Mouse (Mus musculus): Measurements from ENCODE around the gene Agps.

The Agps gene

GRCm38 (mm10) chr2:75828931-75829610 lies 2.9 kb upstream of the Agps start:
- DNase-seq (ENCODE audit: low spot score): peak; percentile 20

DNA sequence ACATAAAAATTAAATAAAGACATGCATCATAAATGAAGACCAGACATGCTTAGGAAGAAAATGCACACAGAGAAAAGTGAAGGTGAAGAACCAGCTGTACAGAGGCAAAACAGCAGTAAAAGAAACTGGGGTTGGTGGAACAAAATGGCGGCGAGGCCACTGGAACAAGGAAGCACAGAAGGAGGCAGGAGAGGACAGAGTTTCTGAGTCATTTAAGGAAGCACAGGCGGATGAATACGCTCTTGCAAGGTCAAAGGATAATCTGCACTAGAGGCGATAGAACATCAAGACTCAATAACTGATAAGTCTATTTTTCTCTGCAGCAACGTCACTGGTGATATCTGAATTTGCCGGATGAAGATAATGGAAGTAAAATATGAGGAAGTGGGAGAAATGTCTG lies 1.7 kb upstream of the Agps start:
- no peak for DNase-seq (ENCODE audit: low spot score)

DNA sequence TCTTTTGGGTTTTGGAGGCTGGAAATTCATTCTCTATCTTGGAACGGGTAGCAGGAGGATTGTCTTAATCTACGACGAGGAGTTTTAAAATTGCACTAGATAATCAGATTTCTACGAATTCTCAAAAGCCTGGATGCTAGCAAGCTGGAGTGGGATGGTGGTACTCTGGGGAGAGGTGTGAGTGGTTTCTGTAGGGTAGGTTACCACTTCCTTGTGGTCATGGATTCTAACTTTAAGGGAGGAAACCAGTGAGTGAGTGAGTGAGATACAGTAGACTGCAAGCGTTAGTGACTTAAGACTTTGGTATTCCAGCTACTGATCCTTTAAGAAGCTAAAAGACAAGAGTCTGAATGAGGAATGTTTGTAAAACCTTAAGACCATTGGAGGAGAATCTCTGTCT lies 804 bp downstream of the Agps start:
- no peak for DNase-seq (ENCODE audit: low spot score)

- no peak for DNase-seq (ENCODE audit: low spot score)
Observed at GRCm38 (mm10) chr2:75834492-75834891, 2.5 kb downstream of the Agps start.

DNA sequence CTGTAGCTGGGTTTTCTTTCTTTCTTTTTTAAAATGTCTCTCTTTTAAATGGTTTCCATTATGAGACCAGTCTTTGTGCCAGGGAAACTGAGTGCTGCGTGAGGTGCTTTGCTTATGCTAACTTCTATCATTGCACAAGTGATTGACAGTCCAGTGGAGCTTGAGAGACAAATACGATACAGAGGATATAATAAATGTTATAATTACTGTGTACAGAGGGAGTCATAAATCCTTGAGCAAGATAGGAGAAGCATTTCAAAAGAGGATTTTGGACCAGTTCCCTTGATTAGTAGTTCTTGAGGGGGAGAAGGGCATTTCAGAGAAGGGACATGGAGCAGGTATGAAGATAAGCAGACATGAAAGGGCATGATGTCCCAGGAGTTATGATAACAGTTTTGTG lies 10.3 kb downstream of the Agps start:
- DNase-seq (ENCODE audit: low spot score): no peak

DNA sequence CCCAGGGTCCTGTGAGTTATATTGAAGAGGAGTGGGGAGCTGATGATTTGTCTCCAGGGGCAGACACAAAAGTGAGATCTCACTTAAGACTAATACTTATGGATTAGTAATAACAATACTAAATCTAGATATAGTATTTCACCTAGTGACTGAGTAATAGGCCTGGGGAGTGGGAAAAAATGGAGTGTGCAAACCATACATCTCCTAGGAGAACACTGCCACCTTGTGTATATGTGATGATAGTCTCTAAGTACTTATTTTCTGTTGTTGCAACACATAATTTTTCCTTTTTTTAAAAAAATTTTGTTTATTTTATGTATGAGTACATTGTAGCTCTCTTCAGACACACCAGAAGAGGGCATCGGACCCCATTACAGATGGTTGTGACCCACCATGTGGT lies 15.7 kb downstream of the Agps start:
- no peak for DNase-seq (ENCODE audit: low spot score)

- DNase-seq (ENCODE audit: low spot score): no peak
Observed at GRCm38 (mm10) chr2:75852483-75852882, 20.5 kb downstream of the Agps start.

DNA sequence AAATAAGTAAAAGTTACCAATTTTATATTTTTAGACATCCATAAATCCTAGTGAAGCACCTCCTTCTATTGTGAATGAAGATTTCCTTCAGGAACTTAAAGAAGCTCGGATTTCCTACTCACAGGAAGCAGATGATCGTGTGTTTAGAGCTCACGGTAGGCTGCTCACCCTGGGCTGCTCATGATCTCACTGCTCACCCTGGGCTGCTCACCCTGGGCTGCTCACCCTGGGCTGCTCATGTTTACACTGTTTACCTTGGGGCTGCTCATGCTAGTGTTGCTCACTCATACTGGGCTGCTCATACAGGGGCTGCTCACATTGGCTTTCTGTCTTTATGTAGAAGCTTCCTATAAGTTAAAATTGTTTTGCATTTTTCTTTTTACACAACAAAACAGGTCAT lies 22.2 kb downstream of the Agps start:
- DNase-seq (ENCODE audit: low spot score): no peak

GRCm38 (mm10) chr2:75861115-75861514 lies 29.1 kb downstream of the Agps start:
- no peak for DNase-seq (ENCODE audit: low spot score)

- no peak for DNase-seq (ENCODE audit: low spot score)
Observed at GRCm38 (mm10) chr2:75869604-75870003, 37.6 kb downstream of the Agps start.

GRCm38 (mm10) chr2:75874008-75874559 lies 42.1 kb downstream of the Agps start:
- DNase-seq (ENCODE audit: low spot score): no peak

DNA sequence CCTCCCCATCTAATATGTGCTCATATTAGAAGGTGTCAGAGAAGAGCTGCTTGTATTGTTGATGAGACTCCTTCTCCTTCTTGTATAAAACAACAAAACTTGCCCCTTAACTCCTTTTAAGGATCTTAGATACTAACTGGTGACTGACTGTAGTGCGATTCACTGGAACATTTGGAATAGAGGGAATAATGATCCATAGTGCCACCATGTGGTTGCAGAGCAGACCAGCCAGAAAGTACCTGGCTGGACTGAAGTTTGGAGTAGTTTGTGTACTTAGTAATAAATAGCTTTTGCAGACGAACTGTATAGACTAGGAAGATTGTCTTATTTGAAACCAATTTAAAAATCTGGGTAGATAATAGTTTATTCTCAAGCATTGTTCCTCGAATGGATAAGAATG lies 47.8 kb downstream of the Agps start:
- DNase-seq (ENCODE audit: low spot score): no peak

GRCm38 (mm10) chr2:75883543-75883942 lies 51.6 kb downstream of the Agps start:
- peak; percentile 50 for DNase-seq (ENCODE audit: low spot score)

GRCm38 (mm10) chr2:75891981-75892380 lies 60.0 kb downstream of the Agps start:
- no peak for DNase-seq (ENCODE audit: low spot score)

DNA sequence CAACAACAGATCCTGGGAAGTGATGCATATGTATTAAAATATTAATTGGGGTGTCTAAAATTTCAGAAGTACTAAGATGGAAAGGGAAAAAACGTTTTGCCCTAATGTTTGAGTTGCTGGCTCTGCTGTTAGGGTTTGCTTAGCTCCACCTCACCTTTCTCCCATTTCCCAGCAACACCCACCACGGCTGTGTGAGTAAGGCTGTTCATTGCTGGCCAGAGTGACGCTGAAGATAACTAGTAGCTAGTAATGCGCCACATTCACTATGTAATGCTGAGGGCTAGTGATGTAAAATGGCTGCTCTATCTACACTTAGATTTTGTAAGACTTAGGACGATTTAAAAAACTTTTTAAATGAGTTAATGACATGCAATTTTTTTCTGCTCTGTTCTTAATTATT lies 63.7 kb downstream of the Agps start:
- DNase-seq (ENCODE audit: low spot score): no peak

GRCm38 (mm10) chr2:75900281-75900680 lies 68.3 kb downstream of the Agps start:
- DNase-seq (ENCODE audit: low spot score): no peak

DNA sequence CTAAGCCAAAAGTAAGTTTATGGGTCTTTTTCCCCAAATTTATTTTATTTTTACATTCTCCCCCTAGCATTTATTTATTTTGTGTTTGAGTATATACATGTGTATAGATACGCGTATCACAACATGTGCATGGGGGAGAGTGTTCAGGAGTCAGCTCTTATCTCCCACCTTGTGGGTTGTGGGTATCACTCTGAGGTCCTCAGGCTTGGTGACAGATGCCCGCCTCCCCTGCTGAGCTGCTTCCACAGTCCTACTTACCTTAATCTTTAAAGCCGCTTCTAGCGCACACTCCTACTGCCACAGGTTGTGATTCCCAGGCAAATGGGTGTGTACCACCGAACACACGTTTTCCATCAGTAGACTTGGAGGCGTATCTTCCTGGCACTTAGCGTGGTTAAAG lies 69.9 kb downstream of the Agps start:
- DNase-seq (ENCODE audit: low spot score): no peak

GRCm38 (mm10) chr2:75907142-75907541 lies 75.2 kb downstream of the Agps start:
- DNase-seq (ENCODE audit: low spot score): no peak

DNA sequence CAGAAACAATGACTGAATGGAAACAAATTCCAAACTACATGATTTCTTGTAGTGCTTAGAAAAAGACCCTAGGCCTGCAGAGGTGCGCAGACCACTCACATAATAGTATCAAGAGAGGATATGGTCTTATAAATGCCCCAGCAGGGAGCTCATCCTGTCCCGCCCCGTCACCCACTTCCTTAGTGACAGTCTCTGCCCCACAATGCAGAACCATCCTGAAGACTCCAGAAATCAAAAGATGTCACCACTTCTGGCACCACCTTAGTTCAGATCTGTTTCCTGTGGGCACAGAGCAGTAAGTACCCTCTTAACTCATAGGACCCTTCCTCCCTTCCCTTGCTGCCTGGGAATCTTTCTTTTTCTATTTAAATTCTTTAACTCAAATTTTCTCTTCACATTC lies 83.1 kb downstream of the Agps start:
- DNase-seq (ENCODE audit: low spot score): no peak

GRCm38 (mm10) chr2:75923807-75924340 lies 91.9 kb downstream of the Agps start:
- DNase-seq (ENCODE audit: low spot score): no peak

- no peak for DNase-seq (ENCODE audit: low spot score)
Observed at GRCm38 (mm10) chr2:75926061-75926460, 94.1 kb downstream of the Agps start.

DNA sequence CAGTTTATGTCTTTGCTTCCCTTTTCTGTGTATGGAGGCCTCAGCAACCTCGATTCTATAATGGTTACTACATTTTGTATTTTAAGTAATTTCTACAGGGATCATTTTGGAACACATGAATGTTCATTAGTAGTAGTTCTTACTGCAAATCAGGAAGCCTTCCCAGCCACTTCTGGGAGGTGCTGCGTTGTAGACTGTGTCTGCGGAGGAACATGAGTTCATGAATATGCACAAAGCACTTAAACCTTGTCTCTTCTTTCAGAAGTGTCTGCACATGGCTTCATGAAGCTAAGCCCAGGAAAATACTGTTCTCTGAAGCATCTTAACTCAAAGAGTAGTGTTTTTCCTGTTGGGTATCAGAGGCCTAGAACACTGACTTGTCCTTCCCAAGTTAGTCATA lies 96.0 kb downstream of the Agps start:
- no peak for DNase-seq (ENCODE audit: low spot score)

- no peak for DNase-seq (ENCODE audit: low spot score)
Observed at GRCm38 (mm10) chr2:75929141-75929540, 97.2 kb downstream of the Agps start.
